Mouse (Mus musculus): ENCODE measurements around the gene Ugt1a6b.
"Not testable (repeated sequence)": the region's sequence is repeated elsewhere in the genome, so short reads cannot be mapped to it uniquely, and the experiment has no call there.

Gene Ugt1a6b

DNA sequence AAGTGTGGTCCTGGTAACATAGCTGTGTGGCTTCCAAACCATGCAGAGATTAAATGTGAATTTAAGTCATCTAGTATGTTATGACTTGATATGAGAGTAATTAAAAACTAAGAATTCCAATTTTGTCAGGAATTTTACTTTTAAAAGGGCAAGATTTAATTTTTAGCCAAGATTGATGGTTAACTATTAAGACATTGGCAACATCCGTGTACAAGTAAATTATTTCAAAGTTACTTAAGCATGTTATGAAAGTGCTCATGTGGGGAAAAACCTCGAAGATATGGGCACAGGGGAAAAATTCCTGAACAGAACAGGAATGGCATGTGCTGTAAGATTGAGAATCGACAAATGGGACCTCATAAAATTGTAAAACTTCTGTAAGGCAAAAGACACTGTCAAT is 94.4 kb downstream of the Ugt1a6b start:
- DNase-seq (ENCODE audit: low read depth, low spot score) = no peak

DNA sequence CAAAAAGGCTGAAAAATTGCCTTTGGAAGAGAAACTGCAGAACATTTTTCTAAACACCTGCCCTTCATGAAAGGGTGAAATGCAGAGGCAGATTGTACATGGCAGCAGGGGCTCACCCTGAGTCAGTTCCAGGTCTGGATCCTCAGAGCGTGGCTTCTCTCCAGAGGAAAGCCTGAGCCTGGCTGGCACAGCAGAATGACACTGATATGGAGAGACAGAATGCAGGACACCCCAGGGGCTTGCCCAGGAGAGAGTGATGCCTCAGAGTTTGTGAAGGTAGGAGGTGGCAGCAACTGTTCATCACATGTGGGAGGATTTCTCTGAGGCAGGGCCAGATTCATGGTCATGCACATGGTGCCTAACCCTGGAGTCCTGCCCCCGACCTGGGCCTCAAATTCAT is 96.9 kb downstream of the Ugt1a6b start:
- DNase-seq (ENCODE audit: low read depth, low spot score) = no peak

DNA sequence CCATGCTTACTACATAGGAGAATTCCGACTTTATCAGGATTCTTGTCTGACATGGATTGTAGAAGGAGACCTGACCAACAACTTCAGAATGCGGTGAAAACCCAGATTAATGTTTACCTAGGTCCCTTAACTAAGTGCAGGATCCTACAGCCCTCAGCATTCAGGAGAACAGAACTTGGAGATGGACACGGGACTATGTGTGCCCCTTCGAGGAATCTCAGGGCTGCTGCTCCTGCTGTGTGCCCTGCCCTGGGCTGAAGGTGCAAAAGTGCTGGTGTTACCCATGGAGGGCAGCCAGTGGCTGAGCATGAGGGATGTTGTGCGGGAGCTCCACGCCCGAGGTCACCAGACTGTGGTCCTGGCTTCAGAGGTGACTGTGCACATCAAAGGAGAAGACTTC is 97.4 kb downstream of the Ugt1a6b start, which contains the start of gene Ugt1a2:
Gene Ugt1a2 (plus strand): TSS at position 146 of the 400 bp plus-strand sequence.
- no peak for DNase-seq (ENCODE audit: low read depth, low spot score)

DNA sequence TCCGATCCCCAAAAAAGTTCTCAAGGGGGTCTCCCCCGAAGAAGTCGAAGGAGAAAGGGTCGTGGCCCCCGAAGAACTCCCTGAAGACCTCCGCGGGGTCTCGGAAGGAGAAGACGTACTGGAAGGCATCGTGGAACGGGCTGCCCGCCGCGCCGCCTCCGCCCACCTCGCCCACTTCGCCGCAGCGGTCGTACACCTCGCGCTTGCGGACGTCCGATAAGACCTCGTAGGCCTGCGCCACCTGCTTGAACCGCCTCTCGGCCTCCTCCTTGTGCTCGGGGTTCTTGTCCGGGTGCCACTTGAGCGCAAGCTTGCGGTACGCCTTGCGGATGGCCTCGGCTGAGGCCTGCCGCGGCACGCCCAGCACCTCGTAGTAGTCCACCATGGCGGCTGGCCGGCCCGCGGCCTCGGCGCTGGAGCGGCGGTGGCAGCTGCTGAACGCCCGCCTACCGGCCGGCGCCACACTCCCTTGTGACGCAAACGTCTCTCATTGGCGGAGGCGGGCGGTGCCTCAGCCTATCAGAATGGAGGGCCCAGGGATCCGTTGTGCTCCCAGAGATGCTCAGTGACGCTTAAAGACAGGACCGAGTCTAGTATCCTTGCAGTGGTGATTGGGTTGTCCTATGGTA is 102.4 kb downstream of the Ugt1a6b start, which contains the start of gene Dnajb3:
Gene Dnajb3 (minus strand): TSS at position 489 of the 629 bp plus-strand sequence.
- peak; percentile 76 for DNase-seq (ENCODE audit: low read depth, low spot score)

DNA sequence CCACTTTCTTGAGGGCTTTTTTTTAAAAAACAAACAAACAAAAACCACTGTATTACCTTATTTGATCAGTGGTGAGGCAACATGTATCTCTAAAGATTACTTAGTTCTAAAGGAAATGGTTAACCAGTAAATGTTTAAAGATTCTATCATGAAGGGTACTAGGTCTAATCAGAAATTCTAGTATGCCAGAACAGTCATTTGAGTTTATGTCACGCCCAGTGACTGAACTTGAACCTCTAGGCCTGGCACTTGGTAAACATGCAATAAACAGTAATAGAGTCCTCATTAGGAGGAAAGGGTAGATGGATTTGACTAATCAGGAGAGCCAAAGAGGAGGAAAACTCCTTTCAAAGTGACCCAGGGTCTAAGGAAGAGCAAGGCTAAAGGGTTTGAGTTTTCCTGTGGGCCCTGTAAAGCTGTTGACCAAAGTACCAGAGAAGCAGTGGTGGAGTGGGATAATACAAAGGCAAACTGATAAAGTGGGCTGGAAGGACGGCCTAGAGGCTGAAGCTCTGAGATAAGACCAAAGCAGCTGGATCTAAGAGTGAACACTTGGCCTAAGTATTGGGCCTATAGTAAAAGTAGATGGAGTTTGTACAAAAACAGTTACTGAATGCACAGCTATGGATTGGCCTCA is 103.9 kb downstream of the Ugt1a6b start:
- DNase-seq (ENCODE audit: low read depth, low spot score) = no peak

DNA sequence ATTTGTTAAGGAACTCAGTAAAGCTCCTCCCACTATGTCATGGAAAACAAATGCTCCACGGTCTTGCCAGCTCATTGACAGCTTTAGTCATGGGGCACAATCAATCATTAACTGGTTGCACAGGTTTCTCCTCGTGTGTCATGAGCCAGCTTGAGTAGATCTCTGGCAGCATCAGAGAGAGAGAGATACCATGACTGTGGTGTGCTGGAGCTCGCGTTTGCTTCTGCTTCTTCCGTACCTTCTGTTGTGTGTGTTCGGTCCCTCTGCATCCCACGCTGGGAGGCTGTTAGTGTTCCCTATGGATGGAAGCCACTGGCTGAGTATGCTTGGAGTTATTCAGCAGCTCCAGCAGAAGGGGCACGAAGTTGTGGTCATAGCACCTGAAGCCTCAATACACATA is 108.8 kb downstream of the Ugt1a6b start, which contains the start of gene Ugt1a1:
Gene Ugt1a1 (plus strand): TSS at position 148 of the 400 bp plus-strand sequence.
- DNase-seq (ENCODE audit: low read depth, low spot score) = peak; percentile 18

DNA sequence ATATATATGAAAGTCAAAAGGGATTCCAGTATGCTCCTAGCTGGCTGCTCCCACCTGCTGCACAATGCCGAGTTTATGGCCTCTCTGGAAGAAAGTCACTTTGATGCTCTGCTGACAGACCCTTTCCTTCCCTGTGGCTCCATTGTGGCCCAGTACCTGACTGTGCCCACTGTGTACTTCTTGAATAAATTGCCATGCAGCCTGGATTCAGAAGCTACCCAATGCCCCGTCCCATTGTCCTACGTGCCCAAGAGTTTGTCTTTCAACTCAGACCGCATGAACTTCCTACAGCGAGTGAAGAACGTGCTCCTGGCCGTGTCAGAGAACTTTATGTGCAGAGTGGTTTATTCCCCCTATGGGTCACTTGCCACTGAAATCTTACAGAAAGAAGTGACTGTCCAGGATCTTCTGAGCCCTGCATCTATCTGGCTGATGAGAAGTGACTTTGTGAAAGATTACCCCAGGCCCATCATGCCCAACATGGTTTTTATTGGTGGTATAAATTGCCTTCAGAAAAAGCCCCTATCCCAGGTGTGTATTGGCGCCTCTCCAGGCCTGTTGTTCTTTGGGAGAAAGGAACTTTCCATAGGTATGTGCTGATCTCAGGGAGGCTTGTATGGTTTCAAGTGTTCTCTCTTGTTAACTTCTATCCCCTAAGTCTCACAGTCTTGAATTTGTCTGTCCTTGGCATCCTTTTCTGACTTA is 109.4 kb downstream of the Ugt1a6b start:
- DNase-seq (ENCODE audit: low read depth, low spot score) = peak; percentile 13

DNA sequence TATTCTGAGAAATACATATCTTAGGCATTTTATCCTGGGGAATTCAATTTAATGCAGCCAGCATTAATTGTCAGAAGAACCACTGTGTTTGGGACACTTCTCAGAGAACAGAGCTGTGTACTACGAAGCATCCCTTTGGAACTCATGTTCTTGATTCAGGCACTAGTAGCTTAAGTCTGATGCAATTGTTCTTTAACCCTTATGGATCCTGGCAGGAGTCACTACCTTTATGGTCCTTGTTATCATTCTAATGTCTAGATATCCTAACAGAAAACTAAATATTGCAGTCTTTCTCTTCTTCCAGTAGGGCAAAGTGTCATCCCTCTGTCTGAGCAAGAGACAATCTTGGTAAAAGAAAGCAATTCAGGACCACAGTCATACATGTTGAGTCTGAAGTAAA is 110.0 kb downstream of the Ugt1a6b start:
- peak; percentile 2 for DNase-seq (ENCODE audit: low read depth, low spot score)

DNA sequence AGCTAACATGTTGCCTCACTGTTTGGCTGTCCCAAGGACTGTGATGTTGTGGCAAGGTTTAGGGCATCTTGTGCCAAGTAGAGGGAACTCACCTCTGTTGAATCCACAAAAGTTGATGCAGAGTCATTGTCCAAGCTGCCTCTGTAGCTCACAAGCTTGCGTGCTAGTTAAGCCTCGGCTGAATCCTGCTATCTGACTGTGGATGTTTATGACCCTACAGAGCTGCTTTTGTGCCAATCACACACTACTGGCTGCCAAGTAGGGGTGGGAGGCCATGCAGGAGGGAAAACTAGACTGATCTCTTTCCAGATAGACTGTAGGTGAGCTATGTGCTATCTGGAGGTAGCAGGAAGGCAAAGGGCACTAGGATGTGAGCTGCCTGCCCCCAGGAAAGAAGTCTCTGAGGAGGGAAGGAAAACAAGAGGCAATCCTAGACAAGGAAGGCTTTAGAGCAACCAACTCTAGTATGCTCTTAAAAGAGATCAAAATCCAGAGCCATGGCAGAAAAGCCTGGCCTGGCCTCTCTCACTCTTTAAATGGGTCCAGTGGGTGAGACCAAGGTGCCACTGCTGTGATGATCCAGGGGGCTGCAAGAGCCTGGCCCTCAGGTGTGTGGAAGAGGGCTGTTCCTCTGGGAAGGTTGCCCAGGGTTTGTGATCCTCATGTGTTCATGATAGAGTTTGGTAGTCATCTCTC is 110.9 kb downstream of the Ugt1a6b start:
- DNase-seq (ENCODE audit: low read depth, low spot score) = peak; percentile 17

DNA sequence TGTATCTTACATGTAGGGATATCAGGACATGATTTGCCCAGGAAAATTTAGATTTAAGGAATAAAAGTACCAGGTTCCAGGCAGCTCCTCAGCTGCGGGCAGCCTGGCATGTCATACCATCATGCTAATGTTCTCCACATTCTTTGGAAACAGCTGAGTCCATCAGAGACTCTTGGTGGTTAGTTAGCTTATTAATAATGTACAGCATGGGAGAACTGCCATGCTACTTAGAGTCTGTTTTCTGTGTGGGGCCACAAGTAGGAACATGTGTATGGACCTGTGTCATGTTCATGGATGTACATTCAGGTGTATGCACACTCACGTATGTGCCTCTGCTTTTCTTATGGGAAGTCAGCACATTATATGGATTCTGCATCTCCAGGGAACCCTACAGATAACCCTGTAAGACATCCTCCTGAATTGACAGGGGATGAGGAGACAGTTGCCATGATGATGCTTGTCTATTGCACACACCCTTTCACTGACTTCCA is 111.5 kb downstream of the Ugt1a6b start:
- peak; percentile 15 for DNase-seq (ENCODE audit: low read depth, low spot score)

DNA sequence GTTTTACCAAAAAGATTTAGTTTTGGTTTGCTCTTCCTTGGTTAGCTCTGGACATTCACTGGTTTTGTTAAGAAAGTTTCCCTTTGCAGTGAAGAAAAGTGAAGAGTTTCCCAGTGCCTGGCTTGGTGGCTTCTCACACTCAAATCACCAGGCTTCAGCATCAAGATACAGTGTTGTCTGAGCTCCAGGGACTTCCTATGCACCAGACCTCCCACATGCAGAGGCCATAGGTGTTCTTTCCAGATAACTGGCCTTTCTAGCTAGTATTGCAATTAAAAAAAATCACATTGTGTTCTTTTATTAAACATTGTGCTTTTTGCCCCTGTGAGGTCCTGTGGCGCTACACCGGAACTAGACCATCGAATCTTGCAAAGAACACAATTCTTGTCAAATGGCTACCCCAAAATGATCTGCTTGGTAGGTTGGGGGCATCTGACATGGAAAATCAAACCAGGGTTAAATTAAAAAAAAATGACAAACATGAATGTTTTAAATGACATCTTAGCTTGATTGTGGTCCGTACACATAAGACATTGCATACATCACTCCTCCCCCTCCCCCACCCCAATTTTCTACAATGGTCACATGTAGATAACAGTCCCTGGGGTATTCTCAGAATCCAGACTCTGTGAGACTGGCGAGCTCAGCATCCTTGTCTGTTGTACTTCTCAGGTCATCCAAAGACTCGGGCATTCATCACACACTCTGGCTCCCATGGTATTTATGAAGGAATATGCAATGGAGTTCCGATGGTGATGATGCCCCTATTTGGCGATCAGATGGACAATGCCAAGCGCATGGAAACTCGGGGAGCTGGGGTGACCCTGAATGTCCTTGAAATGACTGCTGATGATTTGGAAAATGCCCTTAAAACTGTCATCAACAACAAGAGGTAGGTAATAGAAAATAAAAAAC is 112.7 kb downstream of the Ugt1a6b start:
- peak; percentile 16 for DNase-seq (ENCODE audit: low read depth, low spot score)

DNA sequence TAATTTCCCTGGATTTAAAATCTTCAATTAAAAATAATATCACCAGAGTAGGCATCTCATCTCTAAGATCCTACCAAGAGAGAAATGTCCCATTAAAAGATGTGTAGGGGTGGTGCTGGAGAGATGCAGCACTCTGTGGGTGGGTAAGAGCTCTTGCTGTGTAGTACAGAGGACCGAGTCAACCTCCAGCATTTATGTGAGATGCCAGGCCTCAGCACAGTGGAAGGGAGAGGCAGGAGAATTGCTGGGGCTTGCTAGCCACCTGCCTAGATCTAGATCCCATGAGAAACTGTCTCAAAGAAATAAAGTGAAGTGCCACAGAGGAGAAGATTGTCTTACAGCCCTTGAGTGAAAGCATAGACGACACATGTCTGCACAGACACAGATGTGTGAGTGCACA is 113.5 kb downstream of the Ugt1a6b start:
- DNase-seq (ENCODE audit: low read depth, low spot score) = peak; percentile 6

DNA sequence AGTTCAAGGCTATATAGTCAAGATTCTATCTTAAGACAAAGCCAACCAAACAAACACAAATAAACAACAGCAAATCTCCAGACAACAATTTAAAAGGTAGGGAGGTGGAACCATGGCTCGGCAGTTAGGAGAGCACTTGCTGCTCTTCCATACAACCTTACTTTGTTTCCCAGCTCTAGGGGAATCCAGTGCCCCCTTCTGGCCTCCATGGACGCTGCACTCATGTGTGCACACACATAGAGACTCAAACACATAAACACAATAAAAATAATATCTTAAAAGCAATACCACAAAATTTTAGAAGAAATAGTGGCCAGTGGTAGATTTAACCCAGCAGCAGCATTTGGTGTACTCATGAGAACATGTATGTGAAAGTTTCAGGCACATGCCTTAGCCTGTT is 114.1 kb downstream of the Ugt1a6b start:
- peak; percentile 17 for DNase-seq (ENCODE audit: low read depth, low spot score)

DNA sequence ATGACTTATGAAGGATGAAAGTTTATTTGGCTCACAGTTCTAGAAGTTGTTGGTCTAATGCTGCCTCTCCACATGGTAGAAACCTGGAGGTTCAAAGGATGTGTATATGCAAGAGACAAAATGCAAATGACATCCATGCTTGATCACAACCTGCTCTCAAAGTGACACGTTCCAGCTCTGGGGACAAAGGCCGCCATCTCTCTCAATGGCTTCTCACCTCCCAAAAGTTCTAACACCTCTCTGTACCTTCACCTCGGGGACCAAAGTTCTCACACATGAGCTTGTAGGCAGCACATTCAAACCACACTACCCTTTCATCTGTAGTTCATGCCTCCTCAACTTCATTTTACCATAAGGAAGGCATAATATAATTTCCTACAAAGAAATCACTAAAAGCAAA is 114.5 kb downstream of the Ugt1a6b start:
- DNase-seq (ENCODE audit: low read depth, low spot score) = peak; percentile 7

DNA sequence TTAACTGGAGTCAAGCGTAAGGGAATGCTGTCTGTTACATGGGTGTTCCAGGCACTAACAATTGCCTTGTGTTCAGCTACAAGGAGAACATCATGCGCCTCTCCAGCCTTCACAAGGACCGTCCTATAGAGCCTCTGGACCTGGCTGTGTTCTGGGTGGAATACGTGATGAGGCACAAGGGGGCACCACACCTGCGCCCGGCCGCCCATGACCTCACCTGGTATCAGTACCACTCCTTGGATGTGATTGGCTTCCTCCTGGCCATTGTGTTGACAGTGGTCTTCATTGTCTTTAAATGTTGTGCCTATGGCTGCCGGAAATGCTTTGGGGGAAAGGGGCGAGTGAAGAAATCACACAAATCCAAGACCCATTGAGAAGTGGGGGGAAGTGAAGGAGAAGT is 115.0 kb downstream of the Ugt1a6b start:
- peak; percentile 11 for DNase-seq (ENCODE audit: low read depth, low spot score)

DNA sequence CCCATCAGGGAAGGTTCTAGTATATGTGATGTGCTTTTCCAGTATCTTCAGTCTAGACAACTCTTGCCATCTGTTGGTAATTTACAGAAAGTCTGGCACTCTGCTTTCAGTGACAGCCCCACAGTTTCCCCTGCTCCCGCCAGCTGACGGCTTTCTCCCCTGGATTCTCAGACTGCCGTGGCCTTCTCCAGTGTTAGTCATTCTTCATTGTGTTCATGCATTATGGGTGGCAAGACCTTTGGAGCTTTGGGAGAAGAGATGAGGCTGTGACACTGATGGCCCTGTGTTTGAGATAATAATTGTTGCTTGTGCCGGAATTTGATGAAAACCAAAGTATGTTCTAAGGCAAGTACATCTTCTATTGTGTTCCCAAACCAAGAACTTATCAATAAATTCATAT is 115.5 kb downstream of the Ugt1a6b start:
- DNase-seq (ENCODE audit: low read depth, low spot score) = peak; percentile 10

DNA sequence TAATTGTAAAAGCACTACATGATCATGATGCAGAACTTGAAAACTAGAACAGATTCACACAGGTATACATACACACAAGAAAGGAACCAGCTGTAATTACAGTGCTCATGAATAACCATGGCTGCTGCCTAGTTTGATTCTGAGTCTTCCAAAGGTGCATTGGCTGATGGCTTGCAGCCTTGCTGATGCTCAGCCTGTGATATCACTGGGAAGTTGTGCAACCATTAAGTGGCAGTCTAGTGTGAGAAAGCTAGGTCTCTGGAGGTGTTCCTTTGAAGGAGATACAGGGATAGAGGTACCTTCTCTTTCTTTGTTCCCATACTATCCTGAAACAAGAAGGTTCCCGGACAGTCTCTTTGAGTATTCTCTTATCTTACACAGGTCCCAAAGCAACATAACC is 116.0 kb downstream of the Ugt1a6b start:
- peak; percentile 8 for DNase-seq (ENCODE audit: low read depth, low spot score)

DNA sequence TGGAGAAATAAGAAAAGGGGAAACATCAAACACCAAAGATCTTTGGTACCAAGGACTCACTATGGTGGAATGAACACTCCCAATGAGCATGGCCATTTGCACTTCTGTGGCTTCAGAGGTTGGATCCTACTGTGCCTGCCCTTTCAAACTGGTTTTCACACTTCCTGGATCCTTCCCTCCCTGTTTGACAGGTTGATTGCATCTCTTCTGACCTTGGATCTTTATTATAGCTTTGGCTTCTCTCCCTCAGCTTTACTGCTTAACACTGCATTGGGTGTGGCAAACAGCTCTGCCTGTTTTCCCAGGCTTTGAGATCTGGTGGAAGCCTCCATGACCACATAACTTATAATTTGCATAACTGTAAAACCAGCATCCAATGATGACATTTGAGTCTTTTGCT is 117.3 kb downstream of the Ugt1a6b start:
- peak; percentile 12 for DNase-seq (ENCODE audit: low read depth, low spot score)

DNA sequence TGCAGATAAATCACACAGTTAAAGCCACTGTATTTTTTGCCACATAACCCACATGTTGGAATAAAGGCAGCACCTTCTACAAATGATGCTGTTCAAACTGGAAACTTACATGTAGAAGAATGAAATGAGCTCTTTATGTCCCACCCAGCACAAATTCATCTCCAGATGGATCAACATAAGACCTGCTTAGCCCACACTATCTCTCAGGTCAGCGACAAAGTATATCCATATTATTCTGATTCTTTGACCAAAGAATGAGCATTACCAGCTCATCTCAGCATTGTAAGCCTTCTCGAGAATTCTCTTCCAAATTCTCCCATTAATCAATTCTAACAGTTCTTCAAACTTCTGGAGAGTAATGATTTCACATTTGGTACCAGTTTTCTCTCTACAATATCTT is 119.2 kb downstream of the Ugt1a6b start:
- DNase-seq (ENCODE audit: low read depth, low spot score) = peak; percentile 8

DNA sequence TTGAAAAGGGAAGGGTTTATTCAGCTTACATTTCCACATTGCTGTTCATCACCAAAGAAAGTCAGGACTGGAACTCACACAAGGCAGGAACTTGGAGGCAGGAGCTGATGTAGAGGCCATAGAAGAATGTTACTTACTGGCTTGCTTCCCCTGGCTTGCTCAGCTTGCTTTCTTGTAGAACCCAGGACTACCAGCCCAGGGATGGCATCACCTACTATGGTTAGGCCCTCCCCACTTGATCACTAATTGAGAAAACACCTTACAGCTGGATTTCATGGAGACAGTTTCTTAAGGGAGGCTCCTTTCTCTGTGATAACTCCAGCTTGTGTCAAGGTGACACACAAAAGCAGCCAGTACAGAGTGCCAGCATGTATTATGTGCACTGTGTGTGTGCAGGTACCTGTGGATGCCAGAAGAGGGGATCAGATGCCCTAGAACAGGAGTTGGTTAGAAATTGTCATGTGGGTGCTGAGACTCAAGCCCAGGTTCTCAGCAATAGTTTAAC is 120.0 kb downstream of the Ugt1a6b start:
- not testable (repeated sequence) for DNase-seq (ENCODE audit: low read depth, low spot score)

DNA sequence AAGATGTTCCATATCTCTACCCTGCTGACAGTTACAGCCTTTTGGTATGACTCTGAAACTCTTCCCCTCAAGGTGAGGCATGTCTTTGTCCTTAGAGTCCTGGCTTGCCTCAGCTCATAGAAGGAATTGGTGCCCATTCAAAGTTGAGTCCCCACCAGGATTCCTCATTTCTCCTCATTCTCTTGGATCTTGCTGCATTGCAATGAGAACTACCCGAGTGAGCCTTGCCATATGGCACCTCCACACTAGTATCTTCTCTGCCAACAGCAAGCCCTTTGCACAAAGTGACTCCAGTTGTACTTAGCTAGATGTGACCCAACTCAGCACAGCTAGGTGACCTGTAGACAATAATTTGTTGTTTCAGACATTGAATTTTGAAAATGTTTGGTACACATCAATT is 120.5 kb downstream of the Ugt1a6b start:
- peak; percentile 17 for DNase-seq (ENCODE audit: low read depth, low spot score)

All from CD4-positive, CD25-positive, alpha-beta regulatory T cell, adult 2 months (primary cell).